9 mouse cellular contexts compared by ENCODE assay signal in genomic region chr2:107291142-107291541, GRCm38 (mm10). TPM values are rescaled to one million over a fixed set of nuclear protein-coding genes. Genes with fewer than 3 reads are reported as not detected.
DNase-seq lines count a peak whose midpoint lies in the region; ATAC-seq and TF ChIP-seq lines count a peak whose summit lies in the region.
"Had no signal": no experiment of that assay in that cellular context is flagged by ENCODE, and none has a peak within 500 bp of the region (broad histone marks: within the 10 kb centered on the region; RNA-seq: fewer than 3 reads in every experiment).

No protein-coding gene starts in this region.

- H3K4me2 ChIP-seq in kidney, postnatal 0 days (ENCODE audit: low read length) = peak overlapping the region; percentile 54
- H3K4me2 ChIP-seq in midbrain, embryonic 12.5 days (replicated peaks) = peak overlapping the region; percentile 94

- H3K9me3 ChIP-seq in kidney, postnatal 0 days (replicated peaks; ENCODE audit: low read length) = no peaks in the 10 kb centered on the region
- no peaks in the 10 kb centered on the region for H3K9me3 ChIP-seq in hindbrain, embryonic 10.5 days
- no peaks in the 10 kb centered on the region for H3K9me3 ChIP-seq in midbrain, embryonic 12.5 days

- no peaks in the 10 kb centered on the region for H3K36me3 ChIP-seq in kidney, postnatal 0 days (ENCODE audit: insufficient read depth, low read length)
- no peaks in the 10 kb centered on the region for H3K36me3 ChIP-seq in hindbrain, embryonic 10.5 days
- no peaks in the 10 kb centered on the region for H3K36me3 ChIP-seq in midbrain, embryonic 12.5 days

- H3K9ac ChIP-seq in kidney, postnatal 0 days (ENCODE audit: low read depth, low read length) = no peak overlapping the region
- peak overlapping the region; percentile 59 for H3K9ac ChIP-seq in midbrain, embryonic 12.5 days (replicated peaks)

- H3K27me3 ChIP-seq in kidney, postnatal 0 days (ENCODE audit: insufficient read depth, low read length) = peaks cover 8% of the 10 kb centered on the region; the same call in 1 of the 2 replicates
- H3K27me3 ChIP-seq in hindbrain, embryonic 10.5 days (ENCODE audit: insufficient read depth, poor library complexity, severe bottlenecking) = peaks cover 39% of the 10 kb centered on the region
- peaks cover 17% of the 10 kb centered on the region; the same call in 1 of the 2 replicates for H3K27me3 ChIP-seq in midbrain, embryonic 12.5 days

- 1% methylated on average over 16 of the region's 16 CpGs for WGBS in kidney, postnatal 0 days
- WGBS in hindbrain, embryonic 10.5 days = 4% methylated on average over 16 of the region's 16 CpGs
- 2% methylated on average over 16 of the region's 16 CpGs for WGBS in midbrain, embryonic 12.5 days

- no peak for DNase-seq in kidney, postnatal 0 days (ENCODE audit: low spot score)
- no peak for DNase-seq in kidney, postnatal 36 days
- peak; percentile 17 for DNase-seq in embryo, embryonic 11 days
- peak; percentile 15 for DNase-seq in hindbrain, embryonic 10.5 days (ENCODE audit: low spot score)
- DNase-seq in spleen, postnatal 14 days (ENCODE audit: low spot score in 2 of 2) = no peak
- no peak for DNase-seq in natural killer cell, adult 2 months (ENCODE audit: low spot score in 2 of 2)
- DNase-seq in adrenal gland, postnatal 25 days = no peak

- TF ChIP-seq CTCF in kidney, postnatal 0 days (IDR thresholded peaks at IDR 0.05; ENCODE audit: low read depth) = no peak

- H3K27ac ChIP-seq in kidney, postnatal 0 days = no peak overlapping the region
- no peak overlapping the region for H3K27ac ChIP-seq in hindbrain, embryonic 10.5 days
- no peak overlapping the region for H3K27ac ChIP-seq in midbrain, embryonic 12.5 days (replicated peaks)

- H3K4me1 ChIP-seq in kidney, postnatal 0 days (replicated peaks; ENCODE audit: insufficient read depth, low read length) = peaks cover 6% of the 10 kb centered on the region; the same call in 1 of the 2 replicates
- peaks cover 16% of the 10 kb centered on the region for H3K4me1 ChIP-seq in hindbrain, embryonic 10.5 days (replicated peaks)
- 0 out of 2 replicates have a peak, but pooled peaks cover 4% of the 10 kb centered on the region for H3K4me1 ChIP-seq in midbrain, embryonic 12.5 days

- ATAC-seq in kidney, postnatal 0 days (replicated peaks; ENCODE audit: low FRiP score, low read depth) = no peak
- ATAC-seq in midbrain, embryonic 12.5 days (ENCODE audit: low FRiP score, low read depth) = no peak; the same call in 1 of the 2 replicates

- peak overlapping the region; percentile 25; the same call in 1 of the 2 replicates for H3K4me3 ChIP-seq in kidney, postnatal 0 days (replicated peaks; ENCODE audit: low read depth, low read length)
- peak overlapping the region; percentile 60 for H3K4me3 ChIP-seq in hindbrain, embryonic 10.5 days
- H3K4me3 ChIP-seq in midbrain, embryonic 12.5 days = peak overlapping the region; percentile 53

RNA-seq across cellular contexts. Expression of gene Kcna4, which starts 0.7 kb away (rescaled TPM):
- polyA plus RNA-seq in kidney, postnatal 0 days (2015; fragmentation: Nextera tagmentation; extraction: Ambion mirVana) = 0.04 TPM in 1 of 2 replicates, not detected in the other
- 0.10 and 0.14 TPM in 2 replicates for polyA plus RNA-seq in hindbrain, embryonic 10.5 days (2016; fragmentation: Nextera tagmentation; extraction: Ambion mirVana)
- 4.9 and 5.3 TPM in 2 replicates for polyA plus RNA-seq in midbrain, embryonic 12.5 days (2016; fragmentation: Nextera tagmentation; extraction: Ambion mirVana)
- total RNA-seq in adrenal gland, postnatal 25 days (2021) = 0.58 TPM in 1 of 2 replicates, not detected in the other
- total RNA-seq: hematopoietic stem cell, adult 5-6 weeks had no signal

Comparison
In these comparisons a context has a peak if more than half of its experiments do, and no peak if none do; other contexts are left out.
1. DNase-seq: peak in embryo, embryonic 11 days (single experiment) and hindbrain, embryonic 10.5 days (single experiment); none in kidney, postnatal 0 days (single experiment), kidney, postnatal 36 days (0 of 2), spleen, postnatal 14 days (0 of 2), natural killer cell, adult 2 months (0 of 2) and adrenal gland, postnatal 25 days (single experiment).
2. Peak in every context shown above with its lines, with median percentiles within 50 percentile points of each other: H3K4me3 ChIP-seq.